Mouse (Mus musculus): Measurements from ENCODE around the gene Phc2. TPM values are rescaled to one million over a fixed set of nuclear protein-coding genes. Genes with fewer than 3 reads are reported as not detected.

The Phc2 gene
- polyA plus RNA-seq, 1 experiment = 18.9 TPM

GRCm38 (mm10) chr4:128748309-128748708 lies 93.8 kb downstream of the Phc2 start:
- Histone ChIP-seq H3K4me1 (ENCODE audit: control insufficient read depth, insufficient read depth, insufficient read length, low read length) (peaks cover 7% of the 10 kb centered on the region), H3K4me3 (ENCODE audit: insufficient read depth, low read depth, low read length) (no peak overlapping the region), H3K27ac (replicated peaks; ENCODE audit: low read depth, low read length) (no peak overlapping the region)

- Histone ChIP-seq H3K4me1 (ENCODE audit: control insufficient read depth, insufficient read depth, insufficient read length, low read length) (no peaks in the 10 kb centered on the region; the same call in 1 of the 2 replicates), H3K27ac (replicated peaks; ENCODE audit: low read depth, low read length) (no peak overlapping the region), H3K4me3 (ENCODE audit: insufficient read depth, low read depth, low read length) (no peak overlapping the region)
Measured at GRCm38 (mm10) chr4:128751006-128751405, 96.5 kb downstream of the Phc2 start.

- H3K4me3 ChIP-seq (ENCODE audit: insufficient read depth, low read depth, low read length) = no peak overlapping the region
- no peak overlapping the region for H3K27ac ChIP-seq (replicated peaks; ENCODE audit: low read depth, low read length)
- no peaks in the 10 kb centered on the region; the same call in 1 of the 2 replicates for H3K4me1 ChIP-seq (ENCODE audit: control insufficient read depth, insufficient read depth, insufficient read length, low read length)
Measured at GRCm38 (mm10) chr4:128752031-128752757, 97.7 kb downstream of the Phc2 start.

GRCm38 (mm10) chr4:128753571-128753970 lies 99.1 kb downstream of the Phc2 start:
- H3K4me1 ChIP-seq (ENCODE audit: control insufficient read depth, insufficient read depth, insufficient read length, low read length) = no peaks in the 10 kb centered on the region; the same call in 1 of the 2 replicates
- no peak overlapping the region for H3K4me3 ChIP-seq (ENCODE audit: insufficient read depth, low read depth, low read length)

GRCm38 (mm10) chr4:128755064-128755463 lies 100.6 kb downstream of the Phc2 start, which contains the start of gene A3galt2:
Gene A3galt2 (plus strand): TSS chr4:128755364.
- Histone ChIP-seq H3K27ac (replicated peaks; ENCODE audit: low read depth, low read length) (no peak within 1 kb of the TSS), H3K4me3 (ENCODE audit: insufficient read depth, low read depth, low read length) (no peak within 1 kb of the TSS), H3K4me1 (ENCODE audit: control insufficient read depth, insufficient read depth, insufficient read length, low read length) (no peaks in the 10 kb centered on the region)

More at GRCm38 (mm10) chr4:128753571-128753970, 99.1 kb downstream of the Phc2 start:
- no peak overlapping the region for H3K27ac ChIP-seq (replicated peaks; ENCODE audit: low read depth, low read length)

- no peak overlapping the region for H3K4me3 ChIP-seq (ENCODE audit: insufficient read depth, low read depth, low read length)
- no peak overlapping the region for H3K27ac ChIP-seq (replicated peaks; ENCODE audit: low read depth, low read length)
- H3K4me1 ChIP-seq (ENCODE audit: control insufficient read depth, insufficient read depth, insufficient read length, low read length) = no peaks in the 10 kb centered on the region
Measured at GRCm38 (mm10) chr4:128755900-128756299, 101.4 kb downstream of the Phc2 start.

GRCm38 (mm10) chr4:128759214-128759613 lies 104.7 kb downstream of the Phc2 start:
- Histone ChIP-seq H3K4me3 (ENCODE audit: insufficient read depth, low read depth, low read length) (no peak overlapping the region), H3K4me1 (ENCODE audit: control insufficient read depth, insufficient read depth, insufficient read length, low read length) (no peaks in the 10 kb centered on the region), H3K27ac (replicated peaks; ENCODE audit: low read depth, low read length) (no peak overlapping the region)

GRCm38 (mm10) chr4:128760029-128760428 lies 105.5 kb downstream of the Phc2 start:
- H3K4me1 ChIP-seq (ENCODE audit: control insufficient read depth, insufficient read depth, insufficient read length, low read length) = no peaks in the 10 kb centered on the region
- no peak overlapping the region for H3K27ac ChIP-seq (replicated peaks; ENCODE audit: low read depth, low read length)
- no peak overlapping the region for H3K4me3 ChIP-seq (ENCODE audit: insufficient read depth, low read depth, low read length)

- no peak overlapping the region for H3K27ac ChIP-seq (replicated peaks; ENCODE audit: low read depth, low read length)
- peaks cover 2% of the 10 kb centered on the region; the same call in 1 of the 2 replicates for H3K4me1 ChIP-seq (ENCODE audit: control insufficient read depth, insufficient read depth, insufficient read length, low read length)
- no peak overlapping the region for H3K4me3 ChIP-seq (ENCODE audit: insufficient read depth, low read depth, low read length)
Measured at GRCm38 (mm10) chr4:128766929-128767328, 112.4 kb downstream of the Phc2 start.

GRCm38 (mm10) chr4:128768120-128768519 lies 113.6 kb downstream of the Phc2 start:
- no peak overlapping the region for H3K27ac ChIP-seq (replicated peaks; ENCODE audit: low read depth, low read length)
- H3K4me3 ChIP-seq (ENCODE audit: insufficient read depth, low read depth, low read length) = no peak overlapping the region
- H3K4me1 ChIP-seq (ENCODE audit: control insufficient read depth, insufficient read depth, insufficient read length, low read length) = peaks cover 2% of the 10 kb centered on the region; the same call in 1 of the 2 replicates

- peaks cover 2% of the 10 kb centered on the region; the same call in 1 of the 2 replicates for H3K4me1 ChIP-seq (ENCODE audit: control insufficient read depth, insufficient read depth, insufficient read length, low read length)
- H3K4me3 ChIP-seq (ENCODE audit: insufficient read depth, low read depth, low read length) = no peak overlapping the region
- H3K27ac ChIP-seq (replicated peaks; ENCODE audit: low read depth, low read length) = no peak overlapping the region
Measured at GRCm38 (mm10) chr4:128769569-128770355, 115.3 kb downstream of the Phc2 start.

GRCm38 (mm10) chr4:128770698-128771097 lies 116.2 kb downstream of the Phc2 start:
- Histone ChIP-seq H3K27ac (replicated peaks; ENCODE audit: low read depth, low read length) (no peak overlapping the region), H3K4me3 (ENCODE audit: insufficient read depth, low read depth, low read length) (no peak overlapping the region), H3K4me1 (ENCODE audit: control insufficient read depth, insufficient read depth, insufficient read length, low read length) (peaks cover 2% of the 10 kb centered on the region; the same call in 1 of the 2 replicates)

- H3K4me1 ChIP-seq (ENCODE audit: control insufficient read depth, insufficient read depth, insufficient read length, low read length) = peaks cover 2% of the 10 kb centered on the region; the same call in 1 of the 2 replicates
- no peak overlapping the region for H3K27ac ChIP-seq (replicated peaks; ENCODE audit: low read depth, low read length)
- H3K4me3 ChIP-seq (ENCODE audit: insufficient read depth, low read depth, low read length) = no peak overlapping the region
Measured at GRCm38 (mm10) chr4:128773820-128774219, 119.3 kb downstream of the Phc2 start.

- H3K4me1 ChIP-seq (ENCODE audit: control insufficient read depth, insufficient read depth, insufficient read length, low read length) = peaks cover 2% of the 10 kb centered on the region; the same call in 1 of the 2 replicates
- H3K4me3 ChIP-seq (ENCODE audit: insufficient read depth, low read depth, low read length) = no peak overlapping the region
- no peak overlapping the region for H3K27ac ChIP-seq (replicated peaks; ENCODE audit: low read depth, low read length)
Measured at GRCm38 (mm10) chr4:128774467-128774866, 120.0 kb downstream of the Phc2 start.

GRCm38 (mm10) chr4:128776568-128777289 lies 122.2 kb downstream of the Phc2 start:
- Histone ChIP-seq H3K27ac (replicated peaks; ENCODE audit: low read depth, low read length) (no peak overlapping the region), H3K4me3 (ENCODE audit: insufficient read depth, low read depth, low read length) (no peak overlapping the region), H3K4me1 (ENCODE audit: control insufficient read depth, insufficient read depth, insufficient read length, low read length) (no peaks in the 10 kb centered on the region)

Measured in brown adipose tissue, adult 24 weeks (tissue).